Mouse (Mus musculus) embryonic fibroblast, embryonic 13.5 days (primary cell): ENCODE data around the gene Mcf2l.

Source experiments
- CTCF ChIP-seq: IDR thresholded peaks from 2 replicates; pipeline ENCODE4 v1.5.1; 2011; ENCODE audit warnings: mild to moderate bottlenecking, control low read depth, low read length, moderate library complexity, borderline replicate concordance; ENCODE audit not compliant: insufficient read depth
- POLR2A ChIP-seq: IDR thresholded peaks from 2 replicates; pipeline ENCODE4 v1.6.1; 2011; ENCODE audit warnings: low read depth, mild to moderate bottlenecking, control low read depth, low read length, moderate library complexity

DNA sequence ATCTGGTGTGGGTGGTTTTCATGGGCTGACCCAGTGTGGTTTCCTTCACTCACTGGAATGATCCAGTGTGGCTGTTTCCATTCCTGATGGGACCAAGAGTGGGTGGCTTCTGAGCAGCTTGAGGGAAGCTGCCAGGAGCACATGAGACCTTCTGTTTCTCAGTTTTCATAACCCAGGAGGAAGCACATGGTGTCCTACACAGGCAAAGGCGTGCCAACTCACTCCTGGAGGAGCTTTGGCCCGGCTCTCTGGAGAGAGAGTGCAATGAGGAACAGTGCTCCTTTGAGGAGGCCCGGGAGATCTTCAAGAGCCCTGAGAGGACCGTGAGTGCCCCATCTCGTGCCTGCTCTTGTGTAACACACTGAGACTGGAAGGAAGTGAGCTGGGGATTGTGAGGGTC lies 154.9 kb downstream of the Mcf2l start:
- no peak for TF ChIP-seq CTCF
- TF ChIP-seq POLR2A = no peak
